Mouse (Mus musculus): Measurements from ENCODE around the gene Abhd15. TPM values are rescaled to one million over a fixed set of nuclear protein-coding genes. Genes with fewer than 3 reads are reported as not detected.

Abhd15 gene
- polyA plus RNA-seq, 1 experiment from 2014 or later: 2.6 TPM

Other genes with a start within 250 kb of the Abhd15 start
- gene Coro6, start 52.7 kb upstream of the Abhd15 start, polyA plus RNA-seq (2015; fragmentation: Nextera tagmentation; extraction: Ambion mirVana): 0.22 and 0.31 TPM in 2 replicates
- 33.7 and 37.9 TPM in 2 replicates for gene Ankrd13b, start 25.4 kb upstream of the Abhd15 start, polyA plus RNA-seq (2015; fragmentation: Nextera tagmentation; extraction: Ambion mirVana)
- 11.5 and 14.1 TPM in 2 replicates for gene Git1, start 21.6 kb upstream of the Abhd15 start, polyA plus RNA-seq (2015; fragmentation: Nextera tagmentation; extraction: Ambion mirVana)
- gene Trp53i13, start 859 bp downstream of the Abhd15 start, polyA plus RNA-seq (2015; fragmentation: Nextera tagmentation; extraction: Ambion mirVana): 18.0 and 18.3 TPM in 2 replicates
- gene Gm10392, start 4.1 kb downstream of the Abhd15 start, polyA plus RNA-seq (2015; fragmentation: Nextera tagmentation; extraction: Ambion mirVana): 0.15 TPM in 1 of 2 replicates, not detected in the other
- 18.3 and 18.8 TPM in 2 replicates for gene Taok1, start 92.7 kb downstream of the Abhd15 start, polyA plus RNA-seq (2015; fragmentation: Nextera tagmentation; extraction: Ambion mirVana)
- 3.9 and 4.0 TPM in 2 replicates for gene Nufip2, start 171.0 kb downstream of the Abhd15 start, polyA plus RNA-seq (2015; fragmentation: Nextera tagmentation; extraction: Ambion mirVana)
- gene Cryba1, start 210.2 kb downstream of the Abhd15 start, polyA plus RNA-seq (2015; fragmentation: Nextera tagmentation; extraction: Ambion mirVana): 4.2 and 5.6 TPM in 2 replicates
- gene Myo18a, start 248.1 kb downstream of the Abhd15 start, polyA plus RNA-seq (2015; fragmentation: Nextera tagmentation; extraction: Ambion mirVana): 43.2 and 44.2 TPM in 2 replicates

Data from neural tube, embryonic 13.5 days (tissue).